Mouse (Mus musculus): ENCODE measurements around the gene Chmp6.

DNA sequence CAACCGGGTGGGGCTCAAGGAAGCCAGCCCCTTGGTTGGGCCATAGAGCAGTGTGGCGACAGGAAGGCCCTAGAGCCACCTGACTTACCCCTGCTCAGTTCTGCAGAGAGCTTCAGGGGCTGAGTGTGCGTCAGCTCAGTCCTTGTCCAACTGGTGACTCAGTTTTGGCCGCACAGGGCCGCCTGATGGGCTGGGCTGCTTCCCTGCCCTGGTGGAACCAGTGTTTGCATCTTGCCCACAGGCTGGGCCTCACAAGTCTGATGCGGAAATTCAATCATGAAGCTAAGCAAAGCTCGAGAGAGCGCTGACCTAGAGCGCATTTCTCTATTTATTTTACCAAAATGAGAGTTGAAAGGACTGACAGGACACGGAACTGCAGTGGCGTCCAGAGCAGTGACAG, 14.3 kb upstream of the Chmp6 start:
- TF ChIP-seq CTCF (IDR thresholded peaks at IDR 0.05; ENCODE audit: control insufficient read depth, insufficient read depth, insufficient read length) (no peak), USF1 (IDR thresholded peaks at IDR 0.05; ENCODE audit: low read depth) (no peak), CEBPB (IDR thresholded peaks at IDR 0.05; ENCODE audit: low read depth) (no peak), MYOG (IDR thresholded peaks at IDR 0.05; ENCODE audit: control insufficient read depth, extremely low read depth, insufficient read length) (no peak), MYOD1 (IDR thresholded peaks at IDR 0.05; ENCODE audit: control insufficient read depth, insufficient read length, low read depth) (no peak), MAX (IDR thresholded peaks at IDR 0.05) (no peak), FOSL1 (IDR thresholded peaks at IDR 0.05; ENCODE audit: insufficient read depth, low read length, poor library complexity, severe bottlenecking) (no peak)

All from C2C12 (cell line).